Mouse (Mus musculus) cerebellum, postnatal 4 days (tissue): ENCODE data around the gene Baiap2l1.
"Not testable (repeated sequence)": the region's sequence is repeated elsewhere in the genome, so short reads cannot be mapped to it uniquely, and the experiment has no call there.

ENCODE experiments used
- DNase-seq, 2 experiments: peaks; one replicate each; pipeline ENCODE4 v3.0.0; 2022; ENCODE audit warnings: low spot score in 2 of 2, mixed read lengths in 1 of 2

Gene Baiap2l1

DNA sequence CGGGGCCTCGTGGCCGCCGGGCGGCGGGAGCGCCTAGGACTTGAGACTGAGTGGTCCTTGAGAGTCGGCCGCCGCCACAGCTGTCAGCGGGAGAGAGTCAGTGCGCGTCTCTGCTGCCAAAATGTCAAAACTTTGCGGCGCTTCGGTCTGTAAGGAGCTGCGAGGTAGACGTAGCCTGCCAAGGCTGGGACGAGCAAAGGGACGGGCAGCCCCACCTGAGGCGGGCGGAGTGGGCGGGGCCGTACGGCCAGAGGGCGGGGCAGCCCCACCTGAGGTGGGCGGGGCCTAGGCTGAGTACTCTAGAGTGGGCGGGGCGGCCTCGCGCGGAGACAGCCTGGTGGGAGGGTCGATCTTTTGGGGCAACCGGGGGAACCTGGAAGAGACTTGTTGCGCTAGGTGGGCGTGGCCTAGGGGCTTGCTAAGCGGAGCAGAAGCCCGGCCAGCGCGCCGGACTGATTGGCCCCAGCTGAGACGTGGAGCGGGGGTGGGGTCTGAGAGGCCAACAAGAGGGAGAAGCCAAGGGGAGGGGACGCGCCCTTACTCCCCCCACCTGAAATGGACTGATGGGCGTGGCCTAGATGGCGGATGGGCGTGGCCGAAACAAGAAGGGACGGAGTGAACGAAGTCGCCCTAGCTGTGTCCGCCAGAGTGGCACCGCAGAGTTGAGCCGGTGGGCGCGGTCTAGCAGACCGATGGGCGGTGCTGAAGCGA, at the start of gene Baiap2l1:
Baiap2l1 (minus strand) TSS at position 232 of the 711 bp plus-strand sequence.
- DNase-seq, result peak; percentile 37 to 56

DNA sequence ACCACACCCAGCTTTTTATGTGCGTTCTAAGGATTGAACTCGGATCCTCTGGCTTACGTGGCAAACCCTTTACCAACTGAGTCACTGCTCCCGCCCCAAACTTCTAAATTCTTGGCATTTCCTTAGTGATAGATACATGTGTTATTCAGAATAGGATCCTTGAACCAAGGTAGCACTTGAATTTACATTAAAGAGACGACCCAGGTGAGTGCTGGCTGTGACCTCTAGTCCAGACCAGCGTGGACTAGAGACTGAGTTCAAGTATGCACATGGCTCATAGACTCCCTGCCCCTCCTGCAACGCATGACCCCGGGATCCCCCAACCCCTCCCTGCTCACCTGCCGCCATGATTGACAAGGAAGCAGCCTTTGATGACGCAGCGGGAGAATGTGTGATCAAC, 48.3 kb upstream of the Baiap2l1 start:
- no peak for DNase-seq

GRCm38 (mm10) chr5:144400821-144401220, 42.9 kb upstream of the Baiap2l1 start:
- DNase-seq, result no peak

DNA sequence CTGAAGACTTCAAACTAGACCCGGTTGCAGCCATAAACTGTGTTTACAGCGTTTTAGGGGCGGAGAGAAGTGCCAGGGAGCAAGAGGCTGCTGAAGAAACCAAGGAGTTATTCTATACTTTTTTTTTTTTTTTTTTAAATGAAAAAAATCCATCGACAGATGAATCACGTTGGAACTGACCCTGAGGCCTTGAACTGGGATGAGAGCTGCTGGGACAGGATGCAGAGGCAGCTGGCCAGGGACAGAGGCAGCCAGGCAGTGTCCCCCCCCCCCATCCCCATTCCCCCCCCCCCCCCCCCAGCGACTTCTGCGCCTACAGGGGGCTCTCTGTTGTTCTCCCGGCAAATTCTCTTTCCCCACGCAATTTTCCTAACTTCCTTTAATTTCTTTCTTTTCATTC, 39.7 kb upstream of the Baiap2l1 start:
- no peak for DNase-seq

DNA sequence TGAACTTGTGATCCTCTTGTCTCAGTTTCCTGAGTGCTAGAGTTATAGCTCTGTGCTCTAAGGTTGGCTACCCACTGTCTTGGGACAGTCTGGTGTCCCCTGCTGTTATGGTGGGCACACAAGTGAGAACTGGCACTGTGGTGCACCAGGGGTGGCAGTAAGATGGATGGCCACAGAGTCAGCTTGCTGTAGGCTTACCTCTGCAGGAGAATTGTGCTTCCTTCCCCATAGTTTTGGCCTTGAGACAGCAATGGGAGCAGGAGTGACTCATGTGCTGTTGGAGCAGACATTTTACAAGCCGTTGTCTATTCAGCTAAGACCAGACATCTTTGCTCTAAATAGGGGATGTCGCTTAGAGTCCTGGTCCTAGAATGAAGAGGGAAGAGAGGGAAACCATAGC, 36.2 kb upstream of the Baiap2l1 start:
- no peak for DNase-seq

DNA sequence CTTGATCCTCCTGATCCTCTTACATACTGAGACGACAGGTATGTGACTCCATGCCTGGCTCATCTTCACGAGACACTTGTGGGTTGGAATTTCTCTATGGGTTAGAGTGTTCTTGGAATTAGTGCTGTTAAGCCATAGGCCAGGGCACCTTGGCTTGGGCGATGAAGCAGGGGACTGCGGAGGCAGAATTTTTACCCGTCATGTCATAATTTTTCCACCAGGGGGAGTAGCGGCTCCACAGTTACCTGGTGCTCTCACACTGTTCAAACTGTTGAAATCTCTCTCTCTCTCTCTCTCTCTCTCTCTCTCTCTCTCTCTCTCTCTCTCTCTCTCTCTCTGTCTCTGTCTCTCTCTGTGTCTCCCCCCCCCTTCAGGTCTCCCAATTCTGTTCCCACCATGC, 29.9 kb upstream of the Baiap2l1 start:
- peak; percentile 55 to 77 for DNase-seq

GRCm38 (mm10) chr5:144383936-144384335, 26.0 kb upstream of the Baiap2l1 start:
- DNase-seq, result no peak

DNA sequence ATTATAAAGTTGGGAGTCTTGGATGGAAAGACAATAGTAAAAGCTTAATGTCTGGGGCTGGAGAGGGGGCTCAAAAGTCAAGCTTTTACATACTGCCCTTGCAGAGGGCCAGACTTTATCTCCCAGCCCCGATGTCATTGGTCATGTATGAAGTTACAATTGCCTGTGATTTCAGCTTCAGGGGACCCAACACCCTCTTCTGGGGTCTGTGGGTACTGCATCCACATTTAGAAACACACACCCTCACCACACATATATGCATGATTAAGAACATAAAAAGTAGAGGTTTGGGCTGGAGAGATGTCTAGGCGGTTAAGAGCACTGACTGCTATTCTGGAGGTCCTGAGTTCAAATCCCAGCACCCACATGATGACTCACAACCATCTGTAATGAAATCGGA, 23.9 kb upstream of the Baiap2l1 start:
- DNase-seq, result no peak

DNA sequence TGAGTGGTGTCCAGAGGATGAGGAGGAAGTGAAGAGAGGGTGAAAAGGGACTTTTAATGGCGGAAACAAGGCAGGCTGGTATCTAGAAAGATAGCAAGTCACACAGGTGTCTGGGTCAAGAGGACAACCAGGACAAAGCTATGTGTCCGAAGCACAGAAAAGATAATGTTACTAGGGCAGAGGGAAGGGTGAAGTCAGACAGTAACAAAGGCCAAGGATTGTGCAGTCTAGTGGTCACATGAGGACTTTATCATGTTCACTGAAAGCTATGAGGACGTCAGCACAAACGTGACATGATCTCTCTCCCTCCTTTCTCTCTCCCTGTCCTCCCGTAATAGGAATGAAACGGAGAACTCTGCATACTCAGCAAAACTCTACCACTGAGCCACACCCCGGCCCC, 22.8 kb upstream of the Baiap2l1 start:
- DNase-seq, result no peak

GRCm38 (mm10) chr5:144379431-144379830, 21.5 kb upstream of the Baiap2l1 start:
- DNase-seq, result no peak

GRCm38 (mm10) chr5:144372885-144373284, 15.0 kb upstream of the Baiap2l1 start:
- no peak for DNase-seq

GRCm38 (mm10) chr5:144372177-144372576, 14.3 kb upstream of the Baiap2l1 start:
- no peak for DNase-seq

GRCm38 (mm10) chr5:144370986-144371385, 13.1 kb upstream of the Baiap2l1 start:
- DNase-seq, result no peak

DNA sequence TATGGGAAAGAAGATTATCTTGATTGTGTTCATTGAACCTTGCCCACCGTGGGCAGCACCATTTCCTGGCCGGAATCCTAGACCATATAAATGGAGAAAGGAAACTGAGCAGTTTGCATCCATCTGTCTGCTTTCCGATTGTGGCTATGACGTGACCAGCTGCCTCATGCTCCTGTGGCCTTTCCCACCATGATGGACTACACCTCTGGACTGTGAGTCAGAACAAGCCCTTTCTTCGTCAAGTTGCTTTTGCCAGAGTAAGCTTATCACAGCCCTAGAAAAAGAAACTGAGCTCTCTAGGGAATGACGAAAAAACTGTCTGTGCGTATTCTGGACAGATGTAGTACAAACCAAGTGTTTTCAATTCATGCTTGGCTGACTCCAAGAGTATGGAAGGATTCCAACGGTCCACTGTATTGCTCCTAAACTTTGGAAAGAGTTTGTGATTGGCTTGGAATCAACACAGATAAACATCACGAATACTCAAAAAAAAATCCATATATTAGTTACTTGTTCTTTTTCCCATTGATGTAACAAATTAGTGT, 10.8 kb upstream of the Baiap2l1 start:
- DNase-seq, result no peak

DNA sequence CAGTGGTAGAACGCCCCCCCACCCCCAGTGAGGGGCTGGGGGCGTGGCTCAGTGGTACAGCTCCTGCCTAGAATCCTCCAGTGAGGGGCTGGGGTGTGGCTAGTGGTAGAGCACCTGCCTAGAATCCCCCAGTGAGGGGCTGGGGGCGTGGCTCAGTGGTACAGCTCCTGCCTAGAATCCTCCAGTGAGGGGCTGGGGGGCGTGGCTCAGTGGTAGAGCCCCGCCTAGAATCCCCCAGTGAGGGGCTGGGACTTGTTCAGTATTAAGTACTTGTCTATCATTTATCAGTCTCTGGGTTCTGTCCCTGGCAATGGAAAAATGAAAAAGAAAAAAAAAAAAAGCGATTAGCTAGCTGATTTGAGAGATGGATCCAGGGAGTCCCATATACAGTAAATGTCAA, 8.6 kb upstream of the Baiap2l1 start:
- DNase-seq, result not testable (repeated sequence)

GRCm38 (mm10) chr5:144364680-144365357, 6.9 kb upstream of the Baiap2l1 start:
- DNase-seq, result no peak

DNA sequence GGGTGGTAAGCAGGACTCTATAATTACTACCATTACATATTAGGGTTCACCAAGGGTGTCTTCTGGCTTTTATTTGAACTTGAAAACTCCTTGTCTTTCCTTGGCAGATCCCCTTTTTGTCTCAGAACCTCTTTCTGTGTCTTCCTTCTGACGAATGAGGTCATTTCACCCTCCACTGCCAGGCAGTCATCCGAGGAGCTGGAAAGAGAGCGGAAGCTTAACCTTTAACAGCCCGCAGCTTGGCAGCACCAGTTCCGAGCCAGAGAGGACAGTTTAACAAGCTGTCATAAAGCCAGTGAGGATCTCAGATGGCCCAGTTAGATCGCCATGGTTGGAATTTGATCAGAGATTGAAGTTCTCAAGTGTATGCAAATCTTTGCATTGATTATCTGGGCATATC, 2.4 kb upstream of the Baiap2l1 start:
- no peak for DNase-seq

DNA sequence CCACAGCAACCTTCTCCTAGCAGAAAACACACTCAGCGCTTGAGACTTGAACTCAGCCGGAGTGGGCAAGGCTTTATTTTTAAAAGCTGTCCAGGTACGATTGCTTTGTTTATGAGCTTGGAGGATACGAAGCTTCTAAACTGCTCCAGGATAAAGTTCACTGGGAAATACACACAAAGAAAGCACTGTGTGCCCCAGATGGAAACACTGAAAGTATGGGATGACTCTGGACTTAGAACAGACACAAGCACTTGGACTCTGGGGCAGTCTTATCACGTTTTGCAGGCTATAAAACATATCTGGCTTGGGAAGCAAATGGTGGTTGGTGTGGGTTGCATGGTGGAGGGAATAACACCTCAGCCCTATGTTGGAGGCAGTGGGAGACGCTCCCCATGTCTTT, 2.0 kb upstream of the Baiap2l1 start:
- no peak for DNase-seq

- no peak for DNase-seq
Observed at GRCm38 (mm10) chr5:144358592-144358917, 643 bp upstream of the Baiap2l1 start.

GRCm38 (mm10) chr5:144357551-144357880, 396 bp downstream of the Baiap2l1 start:
- DNase-seq, result peak in 1 of 2 experiments; percentile 25

DNA sequence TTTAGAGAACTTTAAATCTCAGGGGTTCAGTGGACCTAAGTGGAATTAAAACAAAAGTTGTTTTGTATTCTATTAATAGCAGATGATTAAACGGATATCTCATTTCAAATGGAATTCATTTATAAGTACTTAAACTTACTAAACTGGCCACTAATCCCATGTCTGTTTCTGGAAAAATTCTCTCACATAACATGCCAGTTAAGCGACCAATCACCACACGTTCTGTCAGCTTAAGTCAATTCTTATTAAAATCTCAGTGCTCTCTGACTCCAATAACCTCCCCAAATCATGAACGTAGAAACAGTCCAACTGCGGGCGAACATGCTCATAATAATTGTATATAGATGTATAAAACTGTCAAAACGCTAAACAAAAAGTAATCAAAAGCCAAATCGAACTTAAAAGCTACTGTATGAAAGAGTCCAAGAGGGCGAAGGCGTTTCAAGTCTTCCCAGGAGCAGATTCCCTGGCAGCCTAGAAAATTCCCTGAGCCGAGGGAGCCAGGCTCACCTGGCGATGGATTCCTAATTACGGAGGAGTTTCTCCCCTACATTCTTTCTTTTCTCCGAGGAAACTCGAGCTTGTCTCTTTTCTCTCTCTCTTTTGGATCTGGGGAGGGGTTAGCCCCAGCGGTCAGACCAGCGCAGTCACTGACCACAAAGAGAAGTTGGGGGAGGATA, 996 bp downstream of the Baiap2l1 start:
- DNase-seq, result no peak

- DNase-seq, result no peak
Observed at GRCm38 (mm10) chr5:144352250-144353047, 5.5 kb downstream of the Baiap2l1 start.
